Mouse (Mus musculus) frontal cortex, postnatal 36 days (tissue): ENCODE measurements at regions not wholly inside any gene's neighbourhood (a gene's known extent, or its start where the extent isn't known, plus 50 kb on each side); places are given as distances from the start of the nearest gene placed in this dataset.

Experiments used
- DNase-seq, 2 experiments: peaks; one replicate each; pipeline ENCODE4 v3.0.0; 2022; ENCODE audit warnings: low spot score in 2 of 2

GRCm38 (mm10) chr11:56716953-56717352 is 294.2 kb upstream of the Gria1 start:
- peak; percentile 26 to 70 for DNase-seq

DNA sequence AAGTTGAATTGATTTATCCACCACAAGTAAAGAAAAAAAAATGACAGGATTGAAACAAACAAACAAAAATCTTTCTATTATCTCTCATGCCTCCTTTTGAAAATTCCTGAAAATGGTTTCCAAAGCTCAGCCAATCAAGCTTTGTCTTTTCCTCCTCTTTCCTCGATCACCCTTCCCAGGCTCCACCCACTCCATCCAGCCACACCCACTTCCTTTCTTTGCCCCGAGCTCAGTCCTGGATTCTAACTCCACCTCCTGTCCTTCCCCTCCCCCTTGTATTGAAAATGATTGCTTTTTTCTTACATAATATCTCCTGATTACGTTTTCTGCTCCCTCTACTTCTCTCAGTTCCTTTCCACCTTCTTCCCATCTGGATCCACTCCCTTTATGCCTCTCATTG is 286.0 kb upstream of the Gria1 start:
- no peak for DNase-seq

GRCm38 (mm10) chr11:56726161-56726560 is 285.0 kb upstream of the Gria1 start:
- DNase-seq: no peak

GRCm38 (mm10) chr11:56727556-56727955 is 283.6 kb upstream of the Gria1 start:
- no peak for DNase-seq

DNA sequence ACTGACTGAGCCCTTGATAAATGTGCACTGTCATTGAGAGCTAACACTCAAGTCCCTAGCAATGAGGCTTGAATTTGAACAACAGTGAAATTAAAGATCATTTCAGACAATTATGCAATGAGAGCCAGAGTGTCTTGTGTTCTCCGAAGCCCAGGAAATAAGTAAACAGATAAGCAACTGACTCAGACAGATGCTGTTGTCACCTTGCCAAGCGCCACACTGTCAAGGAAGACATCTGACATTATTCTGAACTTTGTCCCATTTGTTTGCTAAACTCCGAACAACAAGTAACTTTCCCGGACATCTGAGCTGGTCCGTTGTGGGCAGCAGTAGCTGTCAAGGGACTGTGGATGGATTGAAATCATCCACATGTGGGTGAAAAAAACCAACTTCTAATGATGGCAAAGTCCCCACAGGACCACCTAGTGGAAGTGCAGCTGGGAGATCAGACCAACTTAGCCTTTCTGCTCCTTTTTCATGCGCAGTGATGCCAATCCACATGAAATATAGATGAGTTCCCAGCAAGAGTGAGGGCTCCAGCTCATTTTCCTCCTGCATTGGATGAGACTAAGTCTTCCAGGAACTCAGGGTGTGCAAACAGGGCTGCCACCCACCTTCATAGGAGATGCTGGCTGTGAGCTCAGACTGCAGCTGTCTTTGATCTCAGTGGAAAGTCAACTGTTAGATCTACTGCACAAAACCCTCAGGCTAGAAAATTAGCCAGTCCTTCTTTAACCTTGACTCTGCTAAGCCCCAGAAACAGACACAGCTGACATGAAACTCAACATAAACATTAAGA is 282.8 kb upstream of the Gria1 start:
- peak in 1 of 2 experiments; percentile 31 for DNase-seq

DNA sequence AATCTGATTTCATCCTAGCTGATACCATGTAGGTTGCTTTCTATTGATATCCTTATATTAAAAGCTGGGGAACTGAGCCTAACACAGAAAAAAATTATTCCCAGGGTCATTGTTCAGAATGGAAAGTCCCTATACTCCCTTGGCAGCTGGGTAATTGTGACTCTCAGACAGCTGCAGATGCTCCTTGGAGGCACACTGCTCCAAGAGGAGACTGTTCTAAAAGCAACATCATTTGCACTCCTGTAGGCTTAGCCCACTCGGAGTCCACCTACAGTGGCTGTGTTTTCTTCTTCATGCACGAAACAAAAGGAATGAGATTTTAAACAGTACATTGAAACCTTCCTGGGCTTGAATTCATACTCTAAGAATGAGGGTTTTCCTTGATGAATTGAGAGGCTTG is 269.3 kb upstream of the Gria1 start:
- DNase-seq: peak in 1 of 2 experiments; percentile 6

- DNase-seq: no peak
These were observed 261.2 kb upstream of the Gria1 start for GRCm38 (mm10) chr11:56750032-56750431.

DNA sequence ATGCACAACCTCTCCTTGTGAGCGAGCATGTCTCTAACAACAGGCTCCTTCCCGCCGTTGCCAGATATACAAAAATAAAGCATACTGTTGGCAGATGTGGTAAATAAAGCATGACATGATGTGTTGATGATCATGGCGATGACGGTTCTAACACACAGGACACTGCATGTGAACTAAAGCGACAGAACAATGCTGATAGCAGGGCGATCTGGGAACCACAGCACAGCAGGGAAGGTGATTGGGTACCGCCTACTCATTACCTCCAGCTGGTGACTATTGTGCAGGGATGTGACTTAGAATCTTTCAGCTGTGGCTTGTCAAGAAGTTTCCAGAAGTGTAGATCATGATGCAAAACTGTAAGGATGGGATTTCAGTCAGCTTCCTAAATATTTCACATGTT is 260.5 kb upstream of the Gria1 start:
- DNase-seq: no peak

DNA sequence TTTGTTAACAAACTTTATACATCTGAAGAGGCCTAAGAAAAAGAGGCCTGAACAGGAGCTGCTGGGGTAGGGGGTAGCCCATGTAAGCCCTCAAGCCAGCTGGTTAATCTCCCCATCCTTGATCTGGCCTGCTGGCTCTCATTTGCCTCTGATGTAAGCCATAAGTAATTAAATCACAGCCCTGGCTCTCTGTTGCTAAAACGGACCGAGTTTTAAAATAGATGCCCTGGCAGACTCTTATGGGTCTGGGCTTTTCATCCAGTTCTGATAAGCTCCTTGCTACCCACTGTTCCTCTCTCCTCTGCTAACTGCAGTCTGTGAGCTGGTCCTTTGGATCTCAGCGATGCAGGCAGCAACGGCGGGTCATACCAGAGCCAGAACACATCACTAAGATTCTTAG is 259.3 kb upstream of the Gria1 start:
- DNase-seq: peak in 1 of 2 experiments; percentile 3

DNA sequence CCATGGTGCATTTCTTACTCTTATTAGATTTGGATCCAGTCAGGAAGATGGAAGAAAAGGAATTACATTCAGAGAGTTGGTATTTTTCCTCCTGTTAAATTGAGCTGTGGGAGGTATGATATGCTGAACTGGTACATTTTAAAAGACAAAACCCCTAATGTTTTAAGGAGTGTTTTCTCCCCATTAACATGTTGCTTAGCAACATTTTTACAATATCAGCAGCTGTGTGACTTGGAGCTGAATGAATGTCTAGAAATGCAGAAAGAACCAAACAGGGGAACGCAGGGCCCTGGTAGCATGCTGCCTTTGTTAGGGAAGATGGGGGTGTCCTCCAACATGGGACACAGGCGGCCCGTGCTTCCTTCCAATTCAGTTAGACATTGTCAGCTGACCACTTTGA is 257.5 kb upstream of the Gria1 start:
- peak in 1 of 2 experiments; percentile 6 for DNase-seq

DNA sequence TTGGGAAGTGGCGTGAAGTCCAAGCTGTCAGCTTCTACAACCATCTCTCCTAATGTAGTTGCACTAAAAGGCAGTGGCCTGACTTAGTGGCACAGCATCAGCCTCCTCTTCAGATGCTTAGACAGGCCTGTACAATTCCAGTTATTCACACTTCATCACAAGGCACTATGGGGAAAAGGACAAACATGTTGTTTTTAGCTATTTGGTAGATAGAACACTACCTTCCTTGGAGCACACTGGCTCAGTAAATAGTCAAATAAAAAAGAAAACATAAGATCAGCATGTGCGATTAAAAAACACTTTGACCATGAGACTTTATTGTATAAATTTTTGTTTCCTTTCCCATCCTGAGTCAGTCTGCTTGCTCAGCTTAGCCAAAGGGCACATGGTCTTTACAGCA is 250.7 kb upstream of the Gria1 start:
- no peak for DNase-seq

DNA sequence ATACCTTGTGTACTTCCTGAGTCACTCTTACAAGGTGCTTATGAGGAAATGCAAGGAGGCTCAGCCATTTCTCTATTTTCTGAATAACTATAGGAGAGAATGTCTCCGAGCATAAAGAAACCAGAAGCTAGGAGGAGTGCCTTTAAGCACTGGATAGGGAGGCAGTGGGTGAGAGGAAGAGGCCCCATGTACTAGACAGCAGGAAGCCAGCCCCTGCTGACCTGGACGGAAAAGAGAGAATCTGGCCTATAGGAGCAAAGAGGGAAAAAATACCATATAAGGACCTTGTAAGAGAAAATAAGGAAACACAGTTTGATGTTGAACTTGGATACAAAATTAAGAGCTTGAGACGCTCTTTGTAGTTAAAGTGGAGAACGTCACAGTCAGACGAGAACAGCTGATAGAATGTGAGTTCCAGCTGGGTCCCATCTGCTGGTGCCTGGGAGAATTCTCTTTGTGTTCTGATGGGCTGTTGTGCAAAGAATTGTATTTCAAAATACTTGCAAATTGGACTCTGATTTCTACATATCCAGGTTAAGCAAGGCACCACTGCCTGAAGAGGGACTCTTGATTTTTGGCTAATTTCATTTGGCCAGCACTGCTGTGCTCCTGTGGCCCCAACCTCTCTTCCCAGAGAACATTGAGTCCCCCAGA is 248.6 kb upstream of the Gria1 start:
- no peak for DNase-seq

DNA sequence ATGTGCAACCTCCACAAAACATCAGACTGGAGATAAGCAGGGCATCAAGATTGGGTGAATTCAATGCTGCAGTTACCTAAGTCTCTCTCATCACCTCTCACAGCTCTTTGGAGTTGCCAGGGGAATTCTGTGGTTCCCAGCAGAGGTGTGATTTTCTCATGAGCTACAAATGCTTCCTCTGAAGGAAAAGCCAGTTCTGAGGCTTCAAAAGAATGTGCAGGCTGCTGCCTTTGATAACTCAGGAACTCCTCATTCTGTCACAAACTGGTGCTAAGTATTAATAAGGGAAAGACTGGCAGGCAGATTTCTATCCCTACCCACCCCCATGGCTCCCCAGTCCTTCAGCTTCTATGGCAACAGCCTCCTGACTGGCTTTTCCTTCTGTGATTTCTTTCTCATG is 243.8 kb upstream of the Gria1 start:
- DNase-seq: peak in 1 of 2 experiments; percentile 35

DNA sequence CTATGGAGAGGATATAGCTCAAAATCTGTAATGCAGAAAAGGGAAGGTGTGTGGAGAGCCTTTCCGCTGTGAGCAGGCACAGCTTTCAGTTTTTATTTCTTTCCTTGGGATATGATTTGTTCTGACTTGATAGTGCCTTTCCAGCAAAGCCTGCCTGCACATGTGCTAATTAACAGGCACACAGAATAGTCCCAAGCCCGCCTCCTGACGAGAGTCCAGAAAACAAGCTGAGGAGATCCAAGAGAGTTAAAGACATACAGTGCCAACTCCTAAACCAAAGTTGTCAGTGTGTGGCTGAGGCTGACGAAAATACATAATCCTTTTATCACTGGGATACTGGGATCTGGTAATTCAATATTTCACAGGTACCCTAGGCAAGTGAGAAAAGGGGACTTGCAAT is 224.8 kb upstream of the Gria1 start:
- no peak for DNase-seq

DNA sequence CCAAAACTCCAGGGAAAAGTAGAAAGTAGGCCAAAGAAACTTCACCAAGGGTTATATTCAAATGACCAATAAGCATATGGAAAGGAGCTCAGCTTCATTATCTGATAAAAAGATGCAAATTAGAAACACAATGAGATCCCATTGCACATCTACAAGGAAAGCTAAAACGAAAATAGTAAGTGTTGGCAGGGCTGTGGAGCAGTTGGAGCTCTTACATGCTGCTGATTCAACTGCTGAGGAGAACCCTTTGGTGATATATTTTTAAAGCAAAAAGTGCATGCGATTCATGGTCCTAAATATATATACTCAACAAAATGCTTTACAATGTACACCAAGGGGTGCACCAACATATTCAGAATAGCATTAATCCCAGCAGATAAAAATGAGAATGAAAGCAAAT is 218.5 kb upstream of the Gria1 start:
- DNase-seq: peak; percentile 16 to 65

DNA sequence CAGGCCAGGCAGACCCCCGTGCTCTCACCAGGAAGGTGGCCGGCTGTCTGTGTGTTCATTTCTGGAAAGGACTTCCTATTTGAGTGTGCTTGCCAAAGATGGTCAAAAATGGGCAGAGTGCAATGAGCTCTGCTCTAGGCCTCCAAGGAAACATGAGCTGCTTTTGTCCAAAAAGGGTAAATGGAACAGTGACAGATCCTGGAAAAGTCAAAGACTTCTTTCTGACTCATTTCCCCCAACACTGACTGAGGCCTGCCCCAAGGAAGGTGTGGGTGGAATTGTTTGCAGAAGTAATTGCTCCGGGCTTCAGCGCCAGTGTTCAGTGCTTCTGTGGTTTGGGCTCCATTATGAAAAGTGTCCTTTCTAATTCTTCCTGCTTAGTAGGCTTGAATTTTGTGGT is 203.9 kb upstream of the Gria1 start:
- no peak for DNase-seq

DNA sequence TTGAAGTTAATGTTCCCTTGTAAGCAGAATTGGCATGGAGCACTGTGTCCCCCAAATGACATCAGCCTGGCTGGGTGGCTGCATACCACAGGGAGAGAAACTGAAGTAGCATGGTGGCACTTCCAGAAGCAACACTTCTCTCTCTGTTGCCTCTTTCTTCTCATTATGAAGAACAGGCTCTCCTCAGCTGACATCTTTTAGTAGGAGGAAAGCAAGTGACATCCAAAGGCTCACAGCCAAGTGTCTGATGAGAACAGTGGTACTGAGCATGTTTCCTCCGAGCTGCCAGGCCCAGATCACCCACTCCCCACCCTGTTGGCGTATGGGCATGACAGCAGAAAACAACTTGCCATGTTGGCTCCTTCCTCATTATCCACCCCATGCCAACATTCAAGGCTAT is 201.0 kb upstream of the Gria1 start:
- peak; percentile 26 to 43 for DNase-seq

DNA sequence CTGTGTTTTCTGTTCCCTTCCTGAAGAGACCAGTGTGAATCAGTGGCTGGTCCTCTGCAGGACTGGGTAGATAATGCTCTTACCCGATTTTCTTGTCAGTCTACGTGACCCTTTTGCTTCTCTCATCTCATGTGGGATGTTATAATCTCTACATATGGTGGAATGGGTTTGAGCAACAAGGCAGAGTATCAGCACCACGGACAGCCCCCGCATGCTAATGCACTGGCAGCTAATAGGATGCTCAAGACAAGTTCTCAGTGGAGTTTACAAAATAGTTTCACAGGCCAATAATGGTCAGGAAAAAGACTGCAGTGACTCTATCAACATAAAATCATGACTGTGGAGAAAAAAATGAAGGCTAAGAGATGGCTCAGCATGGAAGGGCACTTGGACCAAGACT is 199.1 kb upstream of the Gria1 start:
- no peak for DNase-seq

GRCm38 (mm10) chr11:56823471-56823870 is 187.7 kb upstream of the Gria1 start:
- no peak for DNase-seq

GRCm38 (mm10) chr11:56827499-56827898 is 183.7 kb upstream of the Gria1 start:
- no peak for DNase-seq

DNA sequence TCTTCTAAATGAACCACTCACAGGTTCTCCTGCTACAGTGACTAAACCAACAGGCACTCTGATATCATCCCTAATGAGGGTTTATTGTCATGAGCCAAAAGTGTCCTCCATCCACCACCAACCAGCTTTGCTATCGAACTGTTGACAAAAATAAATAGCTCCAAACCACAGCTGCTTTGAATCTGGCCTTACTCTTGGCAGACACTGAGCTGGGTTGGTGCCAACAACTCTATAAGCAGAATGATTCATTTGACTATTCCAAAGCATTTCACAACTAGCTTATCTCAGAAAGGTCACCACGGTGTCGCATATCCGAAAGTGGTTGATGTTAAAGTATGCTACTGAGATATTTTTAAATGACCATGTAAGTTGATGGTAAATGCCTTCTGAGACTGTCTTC is 148.5 kb upstream of the Gria1 start:
- DNase-seq: peak; percentile 9 to 31

GRCm38 (mm10) chr11:56871640-56872039 is 139.5 kb upstream of the Gria1 start:
- DNase-seq: no peak

GRCm38 (mm10) chr11:56898548-56898951 is 112.6 kb upstream of the Gria1 start:
- DNase-seq: no peak
